Mouse (Mus musculus): ENCODE measurements at regions not wholly inside any gene's neighbourhood (a gene's known extent, or its start where the extent isn't known, plus 50 kb on each side); places are given as distances from the start of the nearest gene placed in this dataset.
"Not testable (repeated sequence)": the region's sequence is repeated elsewhere in the genome, so short reads cannot be mapped to it uniquely, and the experiment has no call there.

DNA sequence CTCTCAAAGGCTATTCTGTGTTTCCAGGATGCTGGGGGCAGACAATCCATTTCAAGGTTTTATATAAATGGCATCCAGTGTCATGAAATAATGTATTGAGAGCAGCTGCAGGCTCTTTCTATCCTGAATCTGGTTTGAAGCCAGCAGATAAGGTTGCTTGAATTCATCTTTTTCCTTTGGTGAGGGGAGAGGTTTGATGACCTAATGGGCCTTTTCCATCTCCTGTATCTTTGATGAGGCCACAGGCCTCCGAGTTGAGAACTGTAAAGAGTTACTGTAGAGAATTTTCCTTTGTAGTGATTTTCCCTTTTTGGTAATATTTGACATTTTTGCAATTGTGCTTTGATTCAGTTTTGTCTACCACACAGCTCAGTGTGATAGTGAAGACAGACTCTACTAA lies 458.8 kb upstream of the 1700008P02Rik start:
- TF ChIP-seq POLR2A (IDR thresholded peaks at IDR 0.05; ENCODE audit: borderline replicate concordance, extremely low read depth, insufficient read depth, insufficient read length, poor library complexity, severe bottlenecking) (no peak), CTCF (IDR thresholded peaks at IDR 0.05; ENCODE audit: borderline replicate concordance, extremely low read depth, insufficient read depth, insufficient read length) (no peak)
- peak; percentile 37 for DNase-seq (ENCODE audit: low read depth)

DNA sequence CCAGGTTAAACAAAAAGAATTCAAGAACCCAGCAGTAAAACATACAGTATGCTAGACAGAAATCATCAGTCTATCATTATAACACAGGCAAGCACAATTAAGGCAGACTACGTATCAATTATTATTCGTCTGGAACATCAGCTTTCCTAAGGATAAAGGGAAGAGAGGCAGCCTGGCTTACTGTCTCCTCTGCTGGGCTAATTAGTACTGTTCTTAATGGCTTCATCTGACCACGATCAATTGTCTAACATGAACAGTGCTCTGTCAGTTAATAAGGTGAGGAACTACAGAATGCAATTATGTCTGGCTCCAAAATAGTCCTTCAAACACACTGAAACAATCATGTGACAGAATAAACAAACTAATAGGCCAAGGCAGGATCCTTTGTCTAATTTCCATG lies 456.6 kb upstream of the 1700008P02Rik start:
- DNase-seq (ENCODE audit: low read depth), result peak; percentile 62
- TF ChIP-seq CTCF (IDR thresholded peaks at IDR 0.05; ENCODE audit: borderline replicate concordance, extremely low read depth, insufficient read depth, insufficient read length) (no peak), POLR2A (IDR thresholded peaks at IDR 0.05; ENCODE audit: borderline replicate concordance, extremely low read depth, insufficient read depth, insufficient read length, poor library complexity, severe bottlenecking) (no peak)

DNA sequence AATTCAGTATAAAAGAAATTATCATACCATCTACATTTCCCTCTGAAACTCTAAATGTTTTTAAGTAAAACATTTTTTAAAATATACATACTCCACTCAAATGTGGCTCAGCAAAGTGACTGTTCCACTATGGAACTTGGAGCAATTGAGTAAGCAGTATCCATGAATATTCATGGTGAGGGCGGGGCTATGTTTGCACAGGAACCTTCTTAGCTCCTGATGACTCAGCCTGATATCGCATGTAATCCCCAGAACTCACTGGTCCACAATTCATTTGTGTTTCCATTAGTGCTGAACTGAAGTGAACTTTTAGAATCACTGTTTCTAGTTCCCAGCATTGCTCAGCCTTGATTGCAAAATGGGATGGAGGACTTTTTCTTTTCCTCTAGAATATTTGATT lies 454.2 kb upstream of the 1700008P02Rik start:
- TF ChIP-seq POLR2A (IDR thresholded peaks at IDR 0.05; ENCODE audit: borderline replicate concordance, extremely low read depth, insufficient read depth, insufficient read length, poor library complexity, severe bottlenecking) (no peak), CTCF (IDR thresholded peaks at IDR 0.05; ENCODE audit: borderline replicate concordance, extremely low read depth, insufficient read depth, insufficient read length) (no peak)
- DNase-seq (ENCODE audit: low read depth), result peak; percentile 62

DNA sequence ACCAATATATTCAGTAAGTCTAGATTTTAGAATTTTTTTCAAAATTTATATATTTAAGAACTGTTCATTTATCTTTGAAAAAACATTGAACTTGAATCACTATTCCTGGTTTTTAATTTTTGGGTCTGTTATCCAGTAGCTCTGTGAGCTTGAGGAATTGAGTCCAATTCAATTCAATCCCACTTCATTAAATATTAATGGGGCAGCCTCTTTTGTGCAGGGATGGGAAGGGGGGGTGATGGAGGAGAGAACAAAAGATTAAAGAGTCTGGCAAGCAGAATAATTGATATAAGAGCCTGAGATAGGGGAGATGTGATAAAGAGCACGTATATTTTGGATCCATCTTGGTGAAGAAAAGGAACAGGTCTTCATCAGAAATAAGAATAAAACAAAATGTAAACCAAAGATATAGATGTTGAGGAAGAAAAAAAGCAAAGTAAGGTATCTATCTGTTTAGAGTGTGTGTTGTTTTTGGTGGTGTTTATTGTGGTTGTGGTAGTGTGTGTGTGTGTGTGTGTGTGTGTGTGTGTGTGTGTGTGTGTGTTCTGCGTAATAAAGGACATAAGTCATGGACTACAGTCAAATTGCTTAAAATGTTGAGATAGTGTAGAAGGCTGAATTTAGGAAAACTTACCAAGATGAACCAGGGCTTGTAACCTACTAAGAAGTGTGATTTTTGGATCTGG lies 421.3 kb upstream of the 1700008P02Rik start:
- peak; percentile 77 for DNase-seq (ENCODE audit: low read depth)
- TF ChIP-seq POLR2A (IDR thresholded peaks at IDR 0.05; ENCODE audit: borderline replicate concordance, extremely low read depth, insufficient read depth, insufficient read length, poor library complexity, severe bottlenecking), result no peak

DNA sequence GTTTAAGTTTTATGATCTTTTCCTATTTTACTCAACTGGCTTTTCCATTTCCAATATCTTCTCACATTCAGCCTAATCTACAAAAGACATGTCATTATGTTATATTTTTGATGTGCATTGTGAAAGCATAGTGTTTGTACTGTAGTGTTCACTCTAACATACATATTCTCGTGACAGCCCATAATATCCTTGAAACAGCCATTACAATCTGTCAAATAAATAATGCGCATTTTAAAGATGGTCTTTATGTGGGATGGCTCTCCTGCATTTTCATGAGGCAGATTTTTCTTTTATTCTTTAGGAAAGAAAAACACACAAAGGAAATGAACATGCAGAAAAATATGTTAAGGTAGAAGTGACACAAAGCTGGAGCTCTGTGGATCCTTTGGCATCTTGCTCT lies 415.6 kb upstream of the 1700008P02Rik start:
- peak; percentile 69 for DNase-seq (ENCODE audit: low read depth)

DNA sequence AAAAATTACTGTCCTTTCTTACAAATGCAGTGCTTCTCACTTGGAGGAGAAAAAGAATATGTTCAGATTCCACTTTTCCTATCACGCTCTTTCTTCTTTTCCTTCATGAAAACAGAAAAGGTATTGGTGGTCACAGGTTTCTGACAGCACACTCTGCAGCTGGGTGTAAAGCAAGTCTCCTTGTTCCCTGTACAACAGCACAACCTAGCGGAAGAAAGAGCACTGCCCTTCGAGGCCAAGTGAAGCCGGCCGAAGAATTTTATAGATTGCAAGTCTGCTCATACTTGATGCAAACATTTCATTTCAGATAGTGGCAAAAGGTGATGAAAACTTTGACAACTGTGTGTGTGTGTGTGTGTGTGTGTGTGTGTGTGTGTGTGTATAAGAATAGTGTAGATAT lies 407.6 kb upstream of the 1700008P02Rik start:
- DNase-seq (ENCODE audit: low read depth), result peak; percentile 91
- peak; percentile 92 for TF ChIP-seq CTCF (IDR thresholded peaks at IDR 0.05; ENCODE audit: borderline replicate concordance, extremely low read depth, insufficient read depth, insufficient read length)
- TF ChIP-seq POLR2A (IDR thresholded peaks at IDR 0.05; ENCODE audit: borderline replicate concordance, extremely low read depth, insufficient read depth, insufficient read length, poor library complexity, severe bottlenecking), result no peak

More for the DNA sequence above, 415.6 kb upstream of the 1700008P02Rik start:
- no peak for TF ChIP-seq CTCF (IDR thresholded peaks at IDR 0.05; ENCODE audit: borderline replicate concordance, extremely low read depth, insufficient read depth, insufficient read length)

DNA sequence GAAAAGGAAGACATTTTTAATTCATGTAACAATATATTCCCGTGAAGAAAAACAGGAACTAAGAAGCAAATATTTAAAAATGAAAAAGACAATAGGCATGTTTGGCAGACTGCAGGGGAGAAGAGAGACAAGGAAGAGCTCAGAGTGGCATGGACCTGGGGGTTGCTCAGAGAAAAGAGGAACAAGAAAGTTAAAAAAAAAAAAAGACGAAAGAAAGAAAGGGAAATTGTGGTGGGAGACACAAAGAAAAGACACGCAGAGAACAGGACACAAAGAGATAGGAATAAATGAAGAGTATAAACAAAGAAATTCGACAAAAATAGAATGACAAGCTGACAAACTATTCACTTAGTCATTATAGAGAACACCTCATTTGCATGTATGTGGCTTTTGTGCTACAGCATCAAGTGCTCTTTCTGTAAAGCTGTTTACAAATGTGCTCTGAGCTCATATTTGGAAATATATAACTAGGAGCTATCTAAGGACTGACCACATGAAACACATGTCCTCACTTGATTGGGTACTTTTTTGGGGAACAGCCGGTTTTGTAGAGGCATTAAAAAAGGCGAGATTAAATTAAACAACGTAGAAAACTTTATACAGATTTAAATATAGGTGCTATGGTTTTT lies 394.2 kb upstream of the 1700008P02Rik start:
- DNase-seq (ENCODE audit: low read depth), result peak; percentile 30
- no peak for TF ChIP-seq CTCF (IDR thresholded peaks at IDR 0.05; ENCODE audit: borderline replicate concordance, extremely low read depth, insufficient read depth, insufficient read length)

DNA sequence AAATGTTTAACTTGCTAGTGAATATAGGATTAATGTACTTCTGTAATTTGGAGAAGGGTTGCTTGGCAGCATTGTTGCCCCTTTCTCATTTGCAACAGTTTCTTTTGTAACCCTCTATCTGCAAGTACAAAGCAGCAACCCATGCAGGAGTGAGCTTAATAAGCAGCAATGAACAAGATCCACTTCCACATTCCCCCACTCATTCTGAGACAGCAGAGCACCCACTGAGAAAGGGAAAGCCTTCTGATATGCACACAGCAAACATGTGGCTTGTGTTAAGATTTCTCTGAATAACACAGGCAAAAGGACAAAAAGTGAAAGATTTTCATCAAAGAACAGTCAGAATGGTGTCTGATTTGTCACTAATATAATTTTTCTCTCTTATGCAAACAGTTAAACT lies 393.3 kb upstream of the 1700008P02Rik start:
- peak; percentile 61 for DNase-seq (ENCODE audit: low read depth)
- no peak for TF ChIP-seq CTCF (IDR thresholded peaks at IDR 0.05; ENCODE audit: borderline replicate concordance, extremely low read depth, insufficient read depth, insufficient read length)
- TF ChIP-seq POLR2A (IDR thresholded peaks at IDR 0.05; ENCODE audit: borderline replicate concordance, extremely low read depth, insufficient read depth, insufficient read length, poor library complexity, severe bottlenecking), result no peak

DNA sequence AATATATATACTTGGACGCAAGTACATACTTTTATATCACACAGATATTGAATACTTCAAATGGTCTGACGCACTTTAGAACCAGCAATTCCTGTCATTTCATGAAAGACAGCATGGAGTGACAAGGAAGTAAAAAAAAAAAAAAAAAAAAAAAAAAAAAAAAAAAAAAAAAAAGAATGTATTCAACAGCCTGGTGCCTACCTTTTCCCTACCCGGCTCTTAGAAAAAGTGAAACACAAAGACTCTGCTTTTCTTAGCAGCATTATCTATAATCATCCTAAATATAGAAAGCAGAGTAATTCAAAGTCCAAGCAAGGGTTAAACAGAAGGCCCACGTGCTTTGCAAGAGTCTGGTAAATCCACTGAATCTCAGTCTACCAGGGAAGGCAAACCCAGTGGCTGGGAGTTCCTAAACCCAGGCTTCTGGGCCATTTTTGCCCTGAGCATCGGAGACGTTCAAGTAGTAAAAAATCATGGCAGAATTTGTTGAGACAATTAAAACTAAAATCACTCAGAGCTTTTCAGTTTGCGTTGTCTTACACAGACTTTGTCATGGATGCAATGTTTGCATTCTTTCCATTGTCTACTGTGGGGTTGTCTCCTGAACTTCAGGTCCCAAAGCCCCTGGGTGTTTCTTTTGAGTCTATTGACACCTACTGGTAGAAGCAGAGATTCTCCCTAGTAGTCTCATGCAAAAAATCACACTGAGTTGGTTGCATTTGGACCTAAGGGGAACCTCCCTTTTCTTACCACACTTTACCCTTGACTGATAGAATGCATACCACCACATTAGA lies 390.2 kb upstream of the 1700008P02Rik start:
- TF ChIP-seq POLR2A (IDR thresholded peaks at IDR 0.05; ENCODE audit: borderline replicate concordance, extremely low read depth, insufficient read depth, insufficient read length, poor library complexity, severe bottlenecking) (no peak), CTCF (IDR thresholded peaks at IDR 0.05; ENCODE audit: borderline replicate concordance, extremely low read depth, insufficient read depth, insufficient read length) (peak; percentile 55; the same call in 1 of the 2 replicates)
- peak; percentile 84 for DNase-seq (ENCODE audit: low read depth)

DNA sequence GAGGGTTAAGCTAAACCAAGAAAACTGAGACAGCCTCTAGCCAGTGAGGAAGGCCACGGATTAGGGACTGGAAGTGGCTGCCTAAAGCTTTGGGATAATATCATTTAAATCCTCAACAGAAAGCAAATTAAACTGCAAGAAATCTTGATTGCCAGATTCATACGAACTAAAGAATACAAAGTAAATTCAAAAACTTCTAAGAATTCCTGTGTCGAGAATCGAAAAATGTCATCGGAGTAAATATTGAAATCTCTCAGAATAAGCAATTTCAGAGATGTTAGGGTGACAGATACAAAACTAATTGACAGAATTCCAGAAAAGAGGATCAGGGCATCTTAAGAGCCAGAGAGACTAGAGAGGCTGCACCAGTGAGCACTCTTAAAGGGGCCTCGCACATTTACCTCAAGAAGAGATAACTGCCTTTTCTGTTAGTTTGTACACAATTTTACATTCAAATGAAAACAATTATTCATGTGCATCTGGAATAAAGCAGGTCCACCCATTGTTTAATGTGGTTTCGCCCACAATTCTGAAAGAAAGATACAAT lies 388.5 kb upstream of the 1700008P02Rik start:
- DNase-seq (ENCODE audit: low read depth), result peak; percentile 64

DNA sequence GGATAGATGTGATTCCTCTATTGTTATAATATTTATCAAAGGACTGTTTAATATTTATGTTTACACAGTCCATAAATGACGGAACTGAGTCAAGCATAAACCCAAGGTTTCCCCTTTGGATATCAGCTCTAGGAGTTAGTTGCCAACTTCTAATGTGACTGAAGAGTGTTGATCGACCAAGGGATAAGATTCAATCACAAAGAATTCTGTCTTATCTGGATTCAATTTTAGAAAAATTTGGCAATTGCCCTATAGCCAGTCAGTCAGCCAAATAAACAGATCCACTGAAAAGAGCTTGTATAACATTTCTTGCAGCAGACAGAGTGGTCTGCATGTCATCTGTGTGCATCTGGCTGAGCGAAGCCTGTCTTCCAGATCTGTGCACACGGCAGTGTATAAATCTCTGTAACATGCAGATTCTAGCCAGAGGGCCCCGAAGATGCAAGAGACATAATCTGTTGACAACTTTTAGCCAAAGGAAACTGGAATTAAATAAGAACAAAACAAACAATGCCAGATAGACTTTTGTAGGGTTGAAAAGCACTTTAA lies 387.6 kb upstream of the 1700008P02Rik start:
- peak; percentile 54 for DNase-seq (ENCODE audit: low read depth)

More for the DNA sequence above, 388.5 kb upstream of the 1700008P02Rik start:
- TF ChIP-seq CTCF (IDR thresholded peaks at IDR 0.05; ENCODE audit: borderline replicate concordance, extremely low read depth, insufficient read depth, insufficient read length), result no peak

DNA sequence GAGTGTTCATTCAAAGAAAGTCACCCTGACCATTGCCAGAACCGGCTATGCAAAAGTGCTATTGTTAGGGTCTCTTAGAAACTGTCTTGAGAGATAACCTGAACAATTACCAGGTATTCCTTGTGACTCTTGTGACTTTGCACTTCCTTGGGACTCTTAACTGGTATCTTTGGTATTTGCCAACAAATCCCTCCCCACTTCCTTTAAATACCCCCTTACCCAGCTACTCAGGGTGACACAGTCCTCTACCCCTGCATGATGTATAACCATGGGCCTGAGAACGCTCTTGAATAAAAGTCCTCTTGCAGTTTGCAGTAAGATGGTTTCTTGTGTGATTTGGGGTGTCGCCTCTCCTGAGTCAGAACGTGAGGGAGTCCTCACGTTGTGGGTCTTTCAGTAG lies 371.5 kb upstream of the 1700008P02Rik start:
- not testable (repeated sequence) for DNase-seq (ENCODE audit: low read depth)

More for the DNA sequence above, 387.6 kb upstream of the 1700008P02Rik start:
- TF ChIP-seq POLR2A (IDR thresholded peaks at IDR 0.05; ENCODE audit: borderline replicate concordance, extremely low read depth, insufficient read depth, insufficient read length, poor library complexity, severe bottlenecking) (no peak), CTCF (IDR thresholded peaks at IDR 0.05; ENCODE audit: borderline replicate concordance, extremely low read depth, insufficient read depth, insufficient read length) (no peak)
